Mouse (Mus musculus): ENCODE data around the gene Ankrd44. TPM values are rescaled to one million over a fixed set of nuclear protein-coding genes. Genes with fewer than 3 reads are reported as not detected.

Ankrd44 gene
- total and polyA plus RNA-seq, 3 experiments: 10.2 to 10.7 (median 10.2) TPM

DNA sequence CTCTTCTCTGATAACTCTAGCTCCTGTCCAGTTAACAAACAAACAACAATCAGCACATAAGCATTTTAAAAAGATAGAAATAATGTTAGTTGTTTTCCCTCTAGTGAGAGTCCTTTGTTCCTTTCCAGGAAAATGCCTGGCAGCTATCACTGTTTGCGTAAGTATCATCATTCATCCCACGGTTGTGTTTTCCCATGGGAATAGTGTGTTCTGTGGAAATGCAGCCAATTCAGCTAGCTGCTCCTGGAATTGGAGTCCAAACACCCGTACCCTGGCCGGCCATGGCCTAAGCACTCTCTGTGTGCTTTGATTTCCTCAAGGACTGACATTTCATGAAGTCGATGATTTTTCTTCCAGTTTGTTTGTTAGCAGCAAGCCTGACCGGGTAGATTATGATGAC, 311.2 kb downstream of the Ankrd44 start:
- H3K36me3 ChIP-seq (ENCODE audit: control insufficient read depth, insufficient read depth, low read length): no peaks in the 10 kb centered on the region

DNA sequence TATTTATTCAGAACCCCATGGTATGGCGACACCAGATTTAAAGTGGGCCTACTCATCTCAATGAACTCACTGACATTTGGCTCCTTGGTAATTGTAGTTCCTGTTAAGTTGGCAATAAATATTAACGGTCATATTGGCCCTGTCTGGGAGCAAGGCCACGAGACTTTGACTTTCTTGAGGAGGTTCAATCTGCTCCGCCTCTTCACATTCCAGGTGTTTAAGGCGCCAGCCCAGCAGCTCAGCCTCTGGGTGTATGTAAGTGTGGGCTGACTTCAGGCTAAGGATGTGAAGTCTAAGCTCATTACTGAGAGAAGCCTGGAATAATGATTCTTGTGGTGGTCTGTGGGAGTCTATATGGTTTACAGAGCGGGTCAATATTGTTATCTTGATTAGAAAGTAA, 313.8 kb downstream of the Ankrd44 start:
- H3K9ac ChIP-seq (ENCODE audit: low read depth, low read length): no peak overlapping the region
- H3K27ac ChIP-seq: no peak overlapping the region
- WGBS: 85% methylated on average over 6 of the region's 6 CpGs
- no peaks in the 10 kb centered on the region for H3K36me3 ChIP-seq (ENCODE audit: control insufficient read depth, insufficient read depth, low read length)
- intact Hi-C loops (cut with DNase I): no loop called here
- no peaks in the 10 kb centered on the region for H3K27me3 ChIP-seq (ENCODE audit: control insufficient read depth, insufficient read depth, low read length)
- TF ChIP-seq POLR2A (IDR thresholded peaks at IDR 0.05; ENCODE audit: insufficient read depth, low read depth, low read length) (no peak), CTCF (IDR thresholded peaks at IDR 0.05) (no peak), EP300 (IDR thresholded peaks at IDR 0.05; ENCODE audit: insufficient read depth, low read depth, low read length) (no peak)
- no peaks in the 10 kb centered on the region for H3K4me1 ChIP-seq (ENCODE audit: control insufficient read depth, insufficient read depth, low read length)
- DNase-seq: no peak
- H3K4me3 ChIP-seq: no peak overlapping the region
- no peaks in the 10 kb centered on the region for H3K79me2 ChIP-seq (replicated peaks; ENCODE audit: control insufficient read depth, insufficient read depth, low read length)

More for the DNA sequence above, 311.2 kb downstream of the Ankrd44 start:
- intact Hi-C loops (cut with DNase I): no loop called here
- H3K27me3 ChIP-seq (ENCODE audit: control insufficient read depth, insufficient read depth, low read length): no peaks in the 10 kb centered on the region
- no peaks in the 10 kb centered on the region for H3K4me1 ChIP-seq (ENCODE audit: control insufficient read depth, insufficient read depth, low read length)
- no peak overlapping the region for H3K4me3 ChIP-seq
- no peak for DNase-seq
- no peak overlapping the region for H3K9ac ChIP-seq (ENCODE audit: low read depth, low read length)
- H3K79me2 ChIP-seq (replicated peaks; ENCODE audit: control insufficient read depth, insufficient read depth, low read length): no peaks in the 10 kb centered on the region
- TF ChIP-seq CTCF (IDR thresholded peaks at IDR 0.05) (no peak), POLR2A (IDR thresholded peaks at IDR 0.05; ENCODE audit: insufficient read depth, low read depth, low read length) (no peak), EP300 (IDR thresholded peaks at IDR 0.05; ENCODE audit: insufficient read depth, low read depth, low read length) (no peak)
- no peak overlapping the region for H3K27ac ChIP-seq
- WGBS: 65% methylated on average over 6 of the region's 6 CpGs

GRCm38 (mm10) chr1:54611891-54612290, 314.3 kb downstream of the Ankrd44 start:
- no peak for DNase-seq
- H3K27me3 ChIP-seq (ENCODE audit: control insufficient read depth, insufficient read depth, low read length): no peaks in the 10 kb centered on the region
- no peak overlapping the region for H3K27ac ChIP-seq
- no peak overlapping the region for H3K9ac ChIP-seq (ENCODE audit: low read depth, low read length)
- H3K4me1 ChIP-seq (ENCODE audit: control insufficient read depth, insufficient read depth, low read length): no peaks in the 10 kb centered on the region
- no peak for TF ChIP-seq POLR2A (IDR thresholded peaks at IDR 0.05; ENCODE audit: insufficient read depth, low read depth, low read length)
- intact Hi-C loops (cut with DNase I): no loop called here
- no peaks in the 10 kb centered on the region for H3K36me3 ChIP-seq (ENCODE audit: control insufficient read depth, insufficient read depth, low read length)
- no peaks in the 10 kb centered on the region for H3K79me2 ChIP-seq (replicated peaks; ENCODE audit: control insufficient read depth, insufficient read depth, low read length)
- 64% methylated on average over 7 of the region's 7 CpGs for whole genome bisulfite sequencing
- H3K4me3 ChIP-seq: no peak overlapping the region

- Histone ChIP-seq H3K27me3 (ENCODE audit: control insufficient read depth, insufficient read depth, low read length) (no peaks in the 10 kb centered on the region), H3K4me1 (ENCODE audit: control insufficient read depth, insufficient read depth, low read length) (no peaks in the 10 kb centered on the region), H3K4me3 (no peak overlapping the region), H3K79me2 (replicated peaks; ENCODE audit: control insufficient read depth, insufficient read depth, low read length) (no peaks in the 10 kb centered on the region), H3K27ac (no peak overlapping the region; the same call in 1 of the 2 replicates), H3K9ac (ENCODE audit: low read depth, low read length) (no peak overlapping the region), H3K36me3 (ENCODE audit: control insufficient read depth, insufficient read depth, low read length) (no peaks in the 10 kb centered on the region)
- no peak for TF ChIP-seq CTCF (IDR thresholded peaks at IDR 0.05)
- TF ChIP-seq POLR2A (IDR thresholded peaks at IDR 0.05; ENCODE audit: insufficient read depth, low read depth, low read length): no peak
- TF ChIP-seq EP300 (IDR thresholded peaks at IDR 0.05; ENCODE audit: insufficient read depth, low read depth, low read length): no peak
- intact Hi-C loops (cut with DNase I): no loop called here
- DNase-seq: no peak
- 47% methylated on average over 1 of the region's 1 CpGs for whole genome bisulfite sequencing
Observed at GRCm38 (mm10) chr1:54606936-54607335, 319.3 kb downstream of the Ankrd44 start.

DNA sequence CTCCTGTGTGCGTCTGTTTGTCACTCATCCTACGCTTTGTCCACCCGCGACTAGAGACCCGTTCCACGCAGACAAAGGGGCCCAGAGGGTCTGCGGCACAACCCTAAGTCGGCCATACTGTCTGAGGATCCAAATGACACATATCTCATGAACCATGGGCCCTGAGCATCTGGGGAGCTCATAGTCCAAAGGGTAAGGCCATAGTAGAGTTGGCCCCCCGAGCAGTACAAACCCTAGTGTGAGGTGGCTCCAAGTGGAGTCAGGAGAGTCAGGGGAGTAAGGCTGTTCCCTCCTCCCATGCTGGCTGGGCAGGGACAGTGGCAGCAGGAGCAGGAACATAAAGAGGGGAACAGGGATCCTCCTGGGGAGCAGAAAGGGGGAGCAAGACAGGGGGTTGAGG, 324.5 kb downstream of the Ankrd44 start:
- Histone ChIP-seq H3K79me2 (replicated peaks; ENCODE audit: control insufficient read depth, insufficient read depth, low read length) (no peaks in the 10 kb centered on the region), H3K4me1 (ENCODE audit: control insufficient read depth, insufficient read depth, low read length) (no peaks in the 10 kb centered on the region), H3K36me3 (ENCODE audit: control insufficient read depth, insufficient read depth, low read length) (no peaks in the 10 kb centered on the region), H3K27me3 (ENCODE audit: control insufficient read depth, insufficient read depth, low read length) (no peaks in the 10 kb centered on the region), H3K27ac (no peak overlapping the region), H3K4me3 (no peak overlapping the region), H3K9ac (ENCODE audit: low read depth, low read length) (no peak overlapping the region)
- TF ChIP-seq POLR2A (IDR thresholded peaks at IDR 0.05; ENCODE audit: insufficient read depth, low read depth, low read length): no peak
- no peak for TF ChIP-seq CTCF (IDR thresholded peaks at IDR 0.05)
- no peak for TF ChIP-seq EP300 (IDR thresholded peaks at IDR 0.05; ENCODE audit: insufficient read depth, low read depth, low read length)
- DNase-seq: no peak
- intact Hi-C loops (cut with DNase I): no loop called here
- 96% methylated on average over 9 of the region's 9 CpGs for WGBS

DNA sequence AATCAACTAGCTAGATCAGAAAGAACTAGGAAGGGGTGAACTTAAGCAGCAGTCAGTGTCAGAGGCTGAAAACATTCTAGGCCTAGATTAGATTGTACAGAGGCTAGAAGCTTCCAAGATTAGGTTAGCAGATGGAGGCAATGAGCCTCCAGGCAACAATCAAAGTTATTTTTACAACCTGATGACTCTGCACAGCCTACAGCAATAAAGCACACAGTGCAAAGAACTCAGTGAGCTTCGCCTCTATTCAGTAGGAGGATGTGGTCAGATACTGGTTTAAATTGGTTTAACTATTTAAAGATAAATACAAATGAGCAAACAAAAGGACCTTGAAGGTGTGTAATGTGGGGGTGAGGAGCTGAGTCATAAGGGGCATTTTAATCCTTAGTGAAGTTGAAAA, 325.9 kb downstream of the Ankrd44 start:
- no peak for DNase-seq
- Histone ChIP-seq H3K27me3 (ENCODE audit: control insufficient read depth, insufficient read depth, low read length) (no peaks in the 10 kb centered on the region), H3K9ac (ENCODE audit: low read depth, low read length) (no peak overlapping the region), H3K4me1 (ENCODE audit: control insufficient read depth, insufficient read depth, low read length) (no peaks in the 10 kb centered on the region), H3K27ac (no peak overlapping the region), H3K4me3 (no peak overlapping the region), H3K79me2 (replicated peaks; ENCODE audit: control insufficient read depth, insufficient read depth, low read length) (no peaks in the 10 kb centered on the region), H3K36me3 (ENCODE audit: control insufficient read depth, insufficient read depth, low read length) (no peaks in the 10 kb centered on the region)
- intact Hi-C loops (cut with DNase I): no loop called here
- TF ChIP-seq EP300 (IDR thresholded peaks at IDR 0.05; ENCODE audit: insufficient read depth, low read depth, low read length) (no peak), POLR2A (IDR thresholded peaks at IDR 0.05; ENCODE audit: insufficient read depth, low read depth, low read length) (no peak), CTCF (IDR thresholded peaks at IDR 0.05) (no peak)
- 38% methylated on average over 1 of the region's 1 CpGs for WGBS

Measured in heart, adult 2 months (tissue).